Mouse (Mus musculus): ENCODE data around the gene Cfb. TPM values are rescaled to one million over a fixed set of nuclear protein-coding genes. Genes with fewer than 3 reads are reported as not detected.
A peak's percentile ranks its signal among the peaks of the same experiment; 100 is the strongest.
"Not testable (repeated sequence)": the region's sequence is repeated elsewhere in the genome, so short reads cannot be mapped to it uniquely, and the experiment has no call there.

Cfb gene
- total and polyA plus RNA-seq, 3 experiments = 4.6 to 29.0 (median 18.4) TPM

DNA sequence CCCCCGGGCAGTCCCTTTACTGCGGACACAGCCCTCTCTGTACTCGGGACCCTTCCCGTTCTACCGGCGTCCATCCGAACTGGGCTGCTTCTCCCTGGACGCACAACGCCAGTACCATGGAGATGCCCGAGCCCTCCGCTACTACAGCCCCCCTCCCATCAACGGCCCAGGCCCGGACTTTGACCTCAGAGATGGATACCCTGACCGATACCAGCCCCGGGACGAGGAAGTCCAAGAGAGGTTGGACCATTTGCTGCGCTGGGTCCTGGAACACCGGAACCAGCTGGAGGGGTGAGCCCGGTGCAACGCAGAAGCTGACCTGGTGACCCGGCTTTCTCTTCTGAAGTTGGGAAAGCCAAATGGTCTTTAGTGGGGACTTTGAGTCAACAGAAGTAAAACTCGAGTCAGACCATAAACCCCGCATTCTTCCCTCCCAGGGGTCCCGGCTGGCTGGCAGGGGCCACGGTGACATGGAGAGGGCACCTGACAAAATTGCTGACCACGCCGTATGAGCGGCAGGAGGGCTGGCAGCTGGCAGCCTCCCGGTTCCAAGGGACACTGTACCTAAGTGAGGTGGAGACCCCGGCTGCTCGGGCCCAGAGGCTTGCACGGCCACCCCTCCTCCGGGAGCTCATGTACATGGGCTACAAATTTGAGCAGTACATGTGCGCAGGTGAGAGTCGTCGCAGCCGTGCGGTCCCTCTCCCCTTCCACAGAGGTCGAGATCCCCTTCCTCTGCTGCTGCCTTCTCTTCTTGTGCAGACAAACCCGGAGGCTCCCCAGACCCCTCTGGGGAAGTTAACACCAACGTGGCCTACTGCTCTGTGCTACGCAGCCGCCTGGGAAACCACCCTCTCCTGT is 24.6 kb downstream of the Cfb start:
- no peak for DNase-seq

DNA sequence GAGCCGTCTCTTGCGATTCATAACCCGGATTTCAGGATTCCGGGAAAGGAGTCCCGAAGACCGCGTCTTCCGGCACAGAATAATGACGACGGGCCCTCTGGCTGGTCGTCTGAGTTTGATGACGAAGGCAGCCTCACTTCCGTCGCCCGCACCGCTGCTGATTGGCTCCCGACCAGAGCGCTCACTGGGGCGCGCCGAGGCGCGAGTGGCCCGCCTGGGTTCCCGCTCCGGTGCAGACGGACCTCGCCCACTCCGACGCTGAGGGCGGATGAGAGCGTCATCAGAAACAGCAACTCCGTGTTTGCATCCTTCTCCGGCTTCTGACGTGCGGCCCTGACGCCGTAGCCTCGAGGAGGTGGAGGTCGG is 25.5 kb downstream of the Cfb start, which contains the start of the genes Stk19 and Dxo:
Gene Stk19 (minus strand): TSS at position 90 of the 366 bp plus-strand sequence.
Gene Dxo (plus strand): TSS at position 164 of the 366 bp plus-strand sequence.
- peak; percentile 98 for DNase-seq

DNA sequence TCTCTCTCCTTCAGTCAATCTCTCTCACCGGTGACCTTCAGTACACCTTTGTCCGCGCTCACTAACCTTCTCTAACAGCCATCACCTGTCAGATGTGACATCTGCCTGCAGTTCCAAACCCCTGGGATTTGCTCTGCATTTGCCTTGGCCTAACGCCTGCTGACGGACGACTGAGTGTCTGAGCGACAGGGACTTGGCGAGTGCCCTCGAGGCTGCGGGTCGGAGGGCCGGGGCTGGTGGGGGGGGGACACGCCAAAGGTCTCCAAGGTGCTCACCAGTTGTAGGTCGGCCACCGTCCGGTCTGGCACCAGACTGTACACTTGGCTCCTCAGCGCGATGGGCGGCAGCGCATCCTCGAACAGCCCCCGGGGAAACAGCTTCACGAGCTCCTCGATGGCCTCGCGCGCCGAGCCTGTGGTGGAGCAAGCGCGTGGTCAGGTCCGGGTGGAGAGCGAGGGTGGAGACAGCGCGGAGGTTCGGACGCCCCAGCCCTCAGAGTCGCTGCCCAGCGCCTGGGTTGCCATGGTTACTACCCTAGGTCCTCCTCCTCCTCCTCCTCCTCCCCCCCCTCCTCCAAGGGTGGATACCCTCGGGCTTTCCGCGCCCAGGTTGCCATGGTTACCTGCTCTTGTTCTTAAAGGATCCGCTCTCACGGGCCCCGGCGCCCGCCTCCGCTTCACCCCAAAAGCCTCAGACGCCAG is 26.0 kb downstream of the Cfb start:
- no peak for DNase-seq

DNA sequence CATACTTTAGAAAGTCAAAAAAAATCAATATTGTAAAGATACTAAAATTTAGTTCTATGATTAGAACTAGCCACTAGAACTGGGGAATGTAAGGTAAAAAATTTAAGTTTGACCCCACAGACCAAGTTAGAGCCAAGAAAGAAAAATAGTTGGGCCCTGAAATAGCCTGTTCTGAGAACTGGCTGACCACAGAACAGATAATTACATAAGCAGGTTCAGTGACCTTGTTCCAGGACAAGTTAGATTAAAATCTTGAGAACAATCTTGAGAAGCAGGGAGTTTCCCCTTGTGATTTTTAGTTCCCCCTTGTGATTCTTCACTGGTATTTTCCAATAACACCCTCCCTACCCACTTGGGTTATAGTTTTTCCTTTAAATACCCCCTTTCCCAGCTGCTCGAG is 31.5 kb downstream of the Cfb start:
- DNase-seq = not testable (repeated sequence)

DNA sequence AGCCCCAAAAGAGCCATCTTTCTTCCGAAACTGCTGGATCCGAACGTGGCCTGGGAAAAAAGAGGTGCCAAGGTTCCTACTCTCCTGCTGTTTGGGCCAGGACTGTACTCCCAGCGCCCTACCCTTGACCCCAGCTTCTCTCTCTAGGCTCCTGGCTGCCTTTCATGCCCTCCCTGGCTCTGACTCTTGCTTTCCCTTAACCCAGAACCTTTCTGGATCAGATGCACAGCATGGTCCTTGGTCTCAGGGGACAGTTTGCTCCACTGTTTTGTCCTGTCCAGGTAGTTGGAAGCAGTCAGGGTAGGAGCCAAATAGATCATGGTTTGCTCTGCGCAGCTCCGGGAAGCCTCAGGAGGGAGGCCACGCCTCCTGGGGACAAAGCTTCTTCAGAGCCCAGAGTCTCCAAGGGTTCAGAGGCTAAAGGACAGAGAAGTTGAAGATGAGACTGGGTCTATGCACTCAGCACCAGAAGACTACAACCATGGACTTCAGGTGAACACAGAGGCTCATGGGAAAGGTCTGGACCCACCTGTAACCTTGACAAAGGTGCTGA is 47.4 kb downstream of the Cfb start:
- DNase-seq = no peak

DNA sequence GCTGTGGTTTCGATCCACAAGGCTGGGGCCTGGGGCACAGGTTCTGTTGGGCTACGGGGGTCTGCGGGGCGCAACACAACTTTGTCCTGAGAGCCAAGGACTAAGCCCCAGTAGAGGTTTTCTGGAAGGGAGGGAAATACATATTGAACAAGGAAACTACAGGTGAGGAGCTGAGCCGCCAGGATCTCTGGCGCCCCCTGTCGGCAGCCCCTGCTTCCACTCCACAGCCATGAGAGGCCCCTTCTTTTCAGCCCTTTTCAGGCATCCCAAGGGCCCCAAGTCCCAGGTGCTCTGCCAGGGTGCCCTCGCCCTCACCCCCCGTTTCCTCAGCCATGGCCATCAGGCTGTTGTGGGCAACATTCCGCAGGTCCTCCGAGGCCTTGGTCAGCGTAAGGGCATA is 48.6 kb downstream of the Cfb start:
- DNase-seq = peak; percentile 42

DNA sequence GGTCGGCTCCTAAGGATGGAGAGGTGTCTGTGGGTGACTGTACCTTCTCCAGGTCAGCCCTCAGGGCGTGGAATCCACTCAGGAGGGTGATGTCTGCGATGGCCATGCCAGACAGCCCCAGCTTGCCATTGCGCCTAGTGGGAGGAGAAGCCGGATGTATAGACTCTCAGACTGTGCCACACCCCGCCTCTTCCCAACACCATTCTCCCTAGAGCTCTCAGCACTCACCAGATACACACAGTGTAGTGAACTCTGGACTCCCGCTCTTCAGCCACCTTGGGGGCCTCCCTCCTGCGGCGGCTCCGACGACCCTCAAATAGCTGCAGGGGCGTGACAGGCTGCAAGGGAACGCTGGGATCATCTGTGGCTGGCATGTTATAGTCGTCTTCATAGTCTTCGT is 51.0 kb downstream of the Cfb start:
- DNase-seq = no peak

DNA sequence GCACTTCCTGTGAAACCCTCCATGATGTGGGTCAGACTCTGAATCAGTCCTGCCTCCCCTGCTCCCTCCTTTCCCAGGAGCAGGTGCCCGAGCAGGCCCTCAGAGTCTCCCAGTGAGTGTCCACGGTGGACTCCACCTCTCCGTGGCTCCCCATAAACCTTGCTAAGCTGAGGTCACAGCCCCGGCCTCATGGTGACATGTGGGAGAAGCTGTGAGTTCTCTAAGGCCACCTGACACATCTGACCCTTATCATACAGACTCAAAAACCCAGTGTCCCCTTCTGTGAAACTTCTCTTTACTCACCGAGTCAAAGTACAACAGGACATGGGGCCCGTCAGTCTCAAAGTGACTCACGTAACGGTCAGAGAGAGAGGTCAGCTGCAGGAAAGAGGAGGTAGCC is 51.5 kb downstream of the Cfb start:
- peak; percentile 64 for DNase-seq

DNA sequence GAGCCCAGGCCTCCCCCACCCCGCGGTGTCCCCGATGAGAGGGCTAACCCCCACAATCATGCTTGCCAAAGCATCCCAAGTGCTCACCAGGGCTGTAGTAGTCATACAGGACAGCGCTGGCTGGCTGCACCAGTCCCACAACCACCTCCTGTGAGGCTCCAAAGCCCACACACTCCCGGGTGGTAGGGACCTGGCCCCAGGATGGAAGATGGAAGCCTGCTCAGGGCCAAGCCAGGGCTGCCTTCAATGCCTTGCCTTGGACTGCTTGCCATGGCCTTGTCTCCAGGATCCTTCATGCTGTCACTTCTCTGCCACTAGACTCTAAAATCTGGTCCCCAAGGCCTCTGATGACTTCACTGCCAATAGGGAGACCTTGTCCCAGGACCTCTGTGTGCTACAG is 51.9 kb downstream of the Cfb start:
- peak; percentile 84 for DNase-seq

DNA sequence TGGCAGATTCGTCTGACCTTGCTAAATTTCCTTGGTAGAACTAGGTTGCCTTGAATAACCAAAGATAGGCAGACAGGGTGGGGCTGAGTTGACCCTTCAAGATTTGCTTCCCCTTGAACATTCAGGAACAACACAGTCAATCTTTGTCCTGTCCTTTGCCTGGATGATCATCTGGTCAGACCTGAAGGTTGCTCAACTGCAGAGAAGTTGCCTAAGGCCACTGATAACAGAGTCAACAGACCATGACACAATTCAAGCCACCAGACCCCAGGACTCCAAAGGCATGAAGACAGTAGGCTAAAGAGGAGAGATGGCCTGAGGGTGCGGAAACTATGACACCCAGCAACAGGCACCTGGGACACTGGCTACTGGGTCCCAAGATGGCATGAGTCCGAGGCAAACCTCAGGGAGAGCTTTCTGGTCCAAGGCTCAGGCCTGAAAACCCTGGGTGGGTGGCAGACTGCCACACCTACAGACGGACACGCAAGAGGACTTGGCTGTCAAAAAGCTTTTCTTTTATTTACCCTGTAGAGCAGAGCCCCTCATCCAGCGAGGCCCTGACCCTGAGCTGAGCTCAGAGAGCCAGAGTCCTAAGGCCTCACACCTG is 53.6 kb downstream of the Cfb start:
- peak; percentile 64 for DNase-seq

DNA sequence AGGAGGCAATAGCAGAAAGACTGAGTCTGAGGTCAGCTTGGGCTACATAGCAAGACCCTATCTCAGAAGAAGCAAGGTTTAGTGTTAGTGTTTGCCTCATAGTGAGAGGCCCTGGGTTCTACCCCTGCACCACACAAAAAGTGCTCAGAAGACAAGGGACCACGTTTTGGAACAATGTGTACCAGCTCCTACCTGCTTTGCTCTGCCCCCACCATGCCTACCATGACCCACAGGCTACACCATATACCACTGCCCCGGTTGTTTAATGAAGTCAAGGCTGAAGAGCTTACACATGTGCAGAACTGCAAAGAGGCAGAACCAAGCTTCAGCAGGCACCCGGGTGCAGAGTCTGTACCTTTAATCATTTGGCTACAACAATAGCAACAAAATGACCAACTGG is 55.1 kb downstream of the Cfb start:
- no peak for DNase-seq

Small RNAs within 50 kb of the gene (microRNA-seq; reads per million reads assigned to microRNA genes)
- gene Mir6970 (0 to 2.1 reads per million in 2 experiments), gene Mir6971 (3.3 to 4.1 reads per million in 2 experiments), gene Mir6972 (0.41 to 0.66 reads per million in 2 experiments)

Other genes with a start within 250 kb of the Cfb start
Only the 30 nearest of the 36 such genes appear.
- gene Fkbpl, start 217.8 kb downstream of the Cfb start, total RNA-seq (2021) = 10 to 100 TPM; 12.7 to 17.2 TPM
- gene Fkbpl, start 217.8 kb downstream of the Cfb start, polyA plus RNA-seq (2012; rRNA removed) = 7.1 and 7.6 TPM in 2 replicates
- 10 to 100 TPM; 44.1 to 53.2 TPM for gene Atf6b, start 215.4 kb downstream of the Cfb start, total RNA-seq (2021)
- gene Atf6b, start 215.4 kb downstream of the Cfb start, polyA plus RNA-seq (2012; rRNA removed) = 114 and 118 TPM in 2 replicates
- 10 to 100 TPM; 20.2 to 30.1 TPM for gene Tnxb, start 192.0 kb downstream of the Cfb start, total RNA-seq (2021)
- 23.4 and 23.6 TPM in 2 replicates for gene Tnxb, start 192.0 kb downstream of the Cfb start, polyA plus RNA-seq (2012; rRNA removed)
- gene C4b, start 118.6 kb downstream of the Cfb start, total RNA-seq (2021) = 100 to 1,000 TPM; 121 to 181 TPM
- 48.1 and 51.4 TPM in 2 replicates for gene C4b, start 118.6 kb downstream of the Cfb start, polyA plus RNA-seq (2012; rRNA removed)
- over 10,000 TPM in 1 of 2 experiments, 1,000 to 10,000 TPM in 1; 5,616 to 11,133 TPM for gene Cyp21a1, start 58.0 kb downstream of the Cfb start, total RNA-seq (2021)
- gene Cyp21a1, start 58.0 kb downstream of the Cfb start, polyA plus RNA-seq (2012; rRNA removed) = 14,410 and 19,594 TPM in 2 replicates
- gene Stk19, start 25.6 kb downstream of the Cfb start, total RNA-seq (2021) = 10 to 100 TPM; 38.5 to 55.1 TPM
- gene Stk19, start 25.6 kb downstream of the Cfb start, polyA plus RNA-seq (2012; rRNA removed) = 139 and 176 TPM in 2 replicates
- 100 to 1,000 TPM in 1 of 2 experiments, 10 to 100 TPM in 1; 47.0 to 126 TPM for gene Dxo, start 25.5 kb downstream of the Cfb start, total RNA-seq (2021)
- 82.7 and 107 TPM in 2 replicates for gene Dxo, start 25.5 kb downstream of the Cfb start, polyA plus RNA-seq (2012; rRNA removed)
- gene Skiv2l, start 12.3 kb downstream of the Cfb start, total RNA-seq (2021) = 10 to 100 TPM; 62.1 to 65.8 TPM
- 105 and 112 TPM in 2 replicates for gene Skiv2l, start 12.3 kb downstream of the Cfb start, polyA plus RNA-seq (2012; rRNA removed)
- 10 to 100 TPM; 55.5 to 67.6 TPM for gene Nelfe, start 12.1 kb downstream of the Cfb start, total RNA-seq (2021)
- gene Nelfe, start 12.1 kb downstream of the Cfb start, polyA plus RNA-seq (2012; rRNA removed) = 22.8 and 31.5 TPM in 2 replicates
- 10 to 100 TPM; 10.8 to 16.1 TPM for gene Zbtb12, start 17.0 kb upstream of the Cfb start, total RNA-seq (2021)
- 18.7 and 21.5 TPM in 2 replicates for gene Zbtb12, start 17.0 kb upstream of the Cfb start, polyA plus RNA-seq (2012; rRNA removed)
- gene Gm20547, start 19.5 kb upstream of the Cfb start, total RNA-seq (2021) = not detected
- gene Gm20547, start 19.5 kb upstream of the Cfb start, polyA plus RNA-seq (2012; rRNA removed) = 0.04 TPM in 1 of 2 replicates, not detected in the other
- gene C2, start 35.7 kb upstream of the Cfb start, total RNA-seq (2021) = 100 to 1,000 TPM in 1 of 2 experiments, 10 to 100 TPM in 1; 81.4 to 105 TPM
- 70.7 and 71.5 TPM in 2 replicates for gene C2, start 35.7 kb upstream of the Cfb start, polyA plus RNA-seq (2012; rRNA removed)
- gene Ehmt2, start 36.0 kb upstream of the Cfb start, total RNA-seq (2021) = 100 to 1,000 TPM; 115 to 131 TPM
- 387 and 452 TPM in 2 replicates for gene Ehmt2, start 36.0 kb upstream of the Cfb start, polyA plus RNA-seq (2012; rRNA removed)
- 1 to 10 TPM in 1 of 2 experiments, under 1 TPM in 1; 0.92 to 1.9 TPM for gene Slc44a4, start 51.9 kb upstream of the Cfb start, total RNA-seq (2021)
- 0.33 and 0.50 TPM in 2 replicates for gene Slc44a4, start 51.9 kb upstream of the Cfb start, polyA plus RNA-seq (2012; rRNA removed)
- gene Neu1, start 68.7 kb upstream of the Cfb start, total RNA-seq (2021) = 10 to 100 TPM; 24.0 to 25.3 TPM
- gene Neu1, start 68.7 kb upstream of the Cfb start, polyA plus RNA-seq (2012; rRNA removed) = 47.2 and 52.8 TPM in 2 replicates
- gene Hspa1b, start 96.7 kb upstream of the Cfb start, total RNA-seq (2021) = 100 to 1,000 TPM in 1 of 2 experiments, 10 to 100 TPM in 1; 36.3 to 634 TPM
- 48.4 and 85.4 TPM in 2 replicates for gene Hspa1b, start 96.7 kb upstream of the Cfb start, polyA plus RNA-seq (2012; rRNA removed)
- under 1 TPM in 1 of 2 experiments, not detected in 1; 0.58 TPM for gene Gm20481, start 107.4 kb upstream of the Cfb start, total RNA-seq (2021)
- 1.1 and 1.2 TPM in 2 replicates for gene Gm20481, start 107.4 kb upstream of the Cfb start, polyA plus RNA-seq (2012; rRNA removed)
- gene Hspa1a, start 109.6 kb upstream of the Cfb start, total RNA-seq (2021) = 100 to 1,000 TPM in 1 of 2 experiments, 10 to 100 TPM in 1; 16.3 to 253 TPM
- gene Hspa1a, start 109.6 kb upstream of the Cfb start, polyA plus RNA-seq (2012; rRNA removed) = 37.1 and 55.2 TPM in 2 replicates
- under 1 TPM; 0.28 to 0.29 TPM for gene Hspa1l, start 110.2 kb upstream of the Cfb start, total RNA-seq (2021)
- 0.11 and 0.17 TPM in 2 replicates for gene Hspa1l, start 110.2 kb upstream of the Cfb start, polyA plus RNA-seq (2012; rRNA removed)
- 10 to 100 TPM; 32.9 to 45.8 TPM for gene Lsm2, start 119.3 kb upstream of the Cfb start, total RNA-seq (2021)
- 82.4 and 84.8 TPM in 2 replicates for gene Lsm2, start 119.3 kb upstream of the Cfb start, polyA plus RNA-seq (2012; rRNA removed)
- gene Vars, start 138.5 kb upstream of the Cfb start, total RNA-seq (2021) = 10 to 100 TPM; 57.9 to 60.2 TPM
- 178 and 214 TPM in 2 replicates for gene Vars, start 138.5 kb upstream of the Cfb start, polyA plus RNA-seq (2012; rRNA removed)
- gene Vwa7, start 154.1 kb upstream of the Cfb start, total RNA-seq (2021) = under 1 TPM; 0.26 to 0.55 TPM
- gene Vwa7, start 154.1 kb upstream of the Cfb start, polyA plus RNA-seq (2012; rRNA removed) = 0.97 and 1.8 TPM in 2 replicates
- gene Sapcd1, start 165.5 kb upstream of the Cfb start, total RNA-seq (2021) = under 1 TPM in 1 of 2 experiments, not detected in 1; 0.79 TPM
- 0.83 and 2.0 TPM in 2 replicates for gene Sapcd1, start 165.5 kb upstream of the Cfb start, polyA plus RNA-seq (2012; rRNA removed)
- gene Msh5, start 184.2 kb upstream of the Cfb start, total RNA-seq (2021) = under 1 TPM; 0.75 to 0.93 TPM
- gene Msh5, start 184.2 kb upstream of the Cfb start, polyA plus RNA-seq (2012; rRNA removed) = 1.3 and 1.7 TPM in 2 replicates
- 100 to 1,000 TPM in 1 of 2 experiments, 10 to 100 TPM in 1; 80.8 to 136 TPM for gene Clic1, start 187.4 kb upstream of the Cfb start, total RNA-seq (2021)
- gene Clic1, start 187.4 kb upstream of the Cfb start, polyA plus RNA-seq (2012; rRNA removed) = 62.2 and 64.1 TPM in 2 replicates
- 10 to 100 TPM in 1 of 2 experiments, 1 to 10 TPM in 1; 7.2 to 26.6 TPM for gene Ddah2, start 196.5 kb upstream of the Cfb start, total RNA-seq (2021)
- gene Ddah2, start 196.5 kb upstream of the Cfb start, polyA plus RNA-seq (2012; rRNA removed) = 25.9 and 35.6 TPM in 2 replicates
- not detected for gene Ly6g6c, start 202.9 kb upstream of the Cfb start, total RNA-seq (2021)
- not detected in 2 replicates for gene Ly6g6c, start 202.9 kb upstream of the Cfb start, polyA plus RNA-seq (2012; rRNA removed)
- gene Mpig6b, start 203.7 kb upstream of the Cfb start, total RNA-seq (2021) = not detected
- gene Mpig6b, start 203.7 kb upstream of the Cfb start, polyA plus RNA-seq (2012; rRNA removed) = 0.06 TPM in 1 of 2 replicates, not detected in the other
- gene Ly6g6e, start 214.4 kb upstream of the Cfb start, total RNA-seq (2021) = not detected
- gene Ly6g6e, start 214.4 kb upstream of the Cfb start, polyA plus RNA-seq (2012; rRNA removed) = 0.21 and 0.34 TPM in 2 replicates
- under 1 TPM in 1 of 2 experiments, not detected in 1; 0.45 TPM for gene Ly6g6d, start 215.5 kb upstream of the Cfb start, total RNA-seq (2021)
- gene Ly6g6d, start 215.5 kb upstream of the Cfb start, polyA plus RNA-seq (2012; rRNA removed) = 0.57 and 1.1 TPM in 2 replicates

All from adrenal gland, adult 2 months (tissue).